Mouse (Mus musculus) adrenal gland, adult 2 months (tissue): Measurements from ENCODE around the gene Spata3. TPM values are rescaled to one million over a fixed set of nuclear protein-coding genes. Genes with fewer than 3 reads are reported as not detected.
A peak's percentile ranks its signal among the peaks of the same experiment; 100 is the strongest.
"Not testable (repeated sequence)": the region's sequence is repeated elsewhere in the genome, so short reads cannot be mapped to it uniquely, and the experiment has no call there.

ENCODE experiments used
- DNase-seq: peaks from one replicate; pipeline ENCODE4 v3.0.0; 2021
- long read RNA-seq: library from polyadenylated mRNA; stranded (forward); transcript quantifications from one replicate; pipeline ENCODE4 v2.0.0, GENCODE M21; 2021
- polyA plus RNA-seq: library from polyadenylated mRNA; depleted of rRNA; stranded (reverse); fragments of >200 nt; gene quantifications from 2 replicates; pipeline ENCODE4 v1.2.3, GENCODE M21; 2012; rRNA removed
- total RNA-seq, 2 experiments: library from RNA; stranded (reverse); gene quantifications; 2 replicates each; pipeline ENCODE4 v1.2.3; 2021

The Spata3 gene
- total RNA-seq = not detected
- not detected in 2 replicates for polyA plus RNA-seq
- long read RNA-seq = 0 reads

GRCm38 (mm10) chr1:86016516-86016915 is at the start of gene Spata3:
Gene Spata3 (plus strand): TSS chr1:86016816.
- DNase-seq = no peak

GRCm38 (mm10) chr1:85969081-85969480 is 47.5 kb upstream of the Spata3 start:
- no peak for DNase-seq

GRCm38 (mm10) chr1:85969519-85969918 is 47.1 kb upstream of the Spata3 start:
- DNase-seq = no peak

GRCm38 (mm10) chr1:85971070-85971469 is 45.5 kb upstream of the Spata3 start:
- no peak for DNase-seq

GRCm38 (mm10) chr1:85972341-85972740 is 44.3 kb upstream of the Spata3 start:
- no peak for DNase-seq

- DNase-seq = no peak
Measured at GRCm38 (mm10) chr1:85973468-85973877, 43.1 kb upstream of the Spata3 start.

- DNase-seq = peak; percentile 81
Measured at GRCm38 (mm10) chr1:85977709-85978108, 38.9 kb upstream of the Spata3 start.

- peak; percentile 81 for DNase-seq
Measured at GRCm38 (mm10) chr1:85981738-85982357, 34.8 kb upstream of the Spata3 start.

- no peak for DNase-seq
Measured at GRCm38 (mm10) chr1:85985784-85986183, 30.8 kb upstream of the Spata3 start.

GRCm38 (mm10) chr1:85988351-85988750 is 28.3 kb upstream of the Spata3 start:
- DNase-seq = no peak

- not testable (repeated sequence) for DNase-seq
Measured at GRCm38 (mm10) chr1:85988882-85989281, 27.7 kb upstream of the Spata3 start.

GRCm38 (mm10) chr1:85992175-85992574 is 24.4 kb upstream of the Spata3 start:
- DNase-seq = no peak

GRCm38 (mm10) chr1:85993541-85993940 is 23.1 kb upstream of the Spata3 start:
- DNase-seq = no peak

- DNase-seq = no peak
Measured at GRCm38 (mm10) chr1:85997221-85997620, 19.4 kb upstream of the Spata3 start.

- no peak for DNase-seq
Measured at GRCm38 (mm10) chr1:85998012-85998411, 18.6 kb upstream of the Spata3 start.

GRCm38 (mm10) chr1:85999853-86000570 is 16.6 kb upstream of the Spata3 start:
- no peak for DNase-seq

GRCm38 (mm10) chr1:86005540-86005939 is 11.1 kb upstream of the Spata3 start:
- DNase-seq = no peak

- no peak for DNase-seq
Measured at GRCm38 (mm10) chr1:86006040-86006439, 10.6 kb upstream of the Spata3 start.

GRCm38 (mm10) chr1:86007778-86008177 is 8.8 kb upstream of the Spata3 start:
- DNase-seq = peak; percentile 89

GRCm38 (mm10) chr1:86015758-86016157 is 858 bp upstream of the Spata3 start:
- not testable (repeated sequence) for DNase-seq

GRCm38 (mm10) chr1:86018235-86019055 is 1.8 kb downstream of the Spata3 start:
- peak; percentile 65 for DNase-seq

- no peak for DNase-seq
Measured at GRCm38 (mm10) chr1:86021365-86021989, 4.9 kb downstream of the Spata3 start.
